Mouse (Mus musculus): ENCODE measurements around the gene Rps11.
"Not testable (repeated sequence)": the region's sequence is repeated elsewhere in the genome, so short reads cannot be mapped to it uniquely, and the experiment has no call there.

The Rps11 gene

DNA sequence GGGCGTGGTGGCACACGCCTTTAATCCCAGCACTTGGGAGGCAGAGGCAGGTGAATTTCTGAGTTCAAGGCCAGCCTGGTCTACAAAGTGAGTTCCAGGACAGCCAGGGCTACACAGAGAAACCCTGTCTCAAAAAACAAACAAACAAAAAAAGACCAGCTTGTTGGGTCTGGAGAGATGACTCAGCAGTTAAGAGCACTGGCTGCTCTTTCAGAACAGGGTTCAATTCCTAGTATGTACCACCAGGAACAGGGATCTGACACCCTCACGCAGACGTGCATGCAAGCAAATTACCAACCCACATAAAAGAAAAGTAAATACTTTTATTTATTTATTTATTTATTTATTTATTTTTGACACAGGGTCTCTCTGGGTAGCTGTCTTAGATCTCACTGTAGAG is 14.2 kb downstream of the Rps11 start:
- DNase-seq (ENCODE audit: low spot score in 2 of 2), result not testable (repeated sequence)

GRCm38 (mm10) chr7:45107052-45107645 is 17.1 kb downstream of the Rps11 start:
- DNase-seq (ENCODE audit: low spot score in 2 of 2), result no peak

DNA sequence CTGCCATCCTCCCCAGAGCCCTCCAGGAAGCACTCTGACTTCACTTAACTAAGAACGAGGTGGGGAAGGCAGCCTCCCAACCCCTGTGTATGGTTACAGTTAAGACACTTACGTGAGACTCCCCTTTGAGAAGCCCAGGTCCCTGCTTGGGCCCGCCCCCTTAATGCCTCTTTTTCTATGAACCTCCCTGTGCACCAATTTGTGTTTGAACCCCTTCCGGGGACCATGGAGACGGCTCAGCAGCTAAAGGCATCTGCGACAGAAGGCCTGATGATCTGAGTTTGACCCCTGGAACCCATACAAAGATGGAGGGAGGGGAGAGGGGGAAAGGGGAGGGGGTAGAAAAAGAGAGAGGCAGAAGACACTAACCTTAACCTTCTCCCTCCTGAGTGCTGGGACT is 17.8 kb downstream of the Rps11 start:
- no peak for DNase-seq (ENCODE audit: low spot score in 2 of 2)

- DNase-seq (ENCODE audit: low spot score in 2 of 2), result no peak
Measured at GRCm38 (mm10) chr7:45105491-45105890, 18.7 kb downstream of the Rps11 start.

- DNase-seq (ENCODE audit: low spot score in 2 of 2), result no peak
Measured at GRCm38 (mm10) chr7:45104941-45105340, 19.3 kb downstream of the Rps11 start.

DNA sequence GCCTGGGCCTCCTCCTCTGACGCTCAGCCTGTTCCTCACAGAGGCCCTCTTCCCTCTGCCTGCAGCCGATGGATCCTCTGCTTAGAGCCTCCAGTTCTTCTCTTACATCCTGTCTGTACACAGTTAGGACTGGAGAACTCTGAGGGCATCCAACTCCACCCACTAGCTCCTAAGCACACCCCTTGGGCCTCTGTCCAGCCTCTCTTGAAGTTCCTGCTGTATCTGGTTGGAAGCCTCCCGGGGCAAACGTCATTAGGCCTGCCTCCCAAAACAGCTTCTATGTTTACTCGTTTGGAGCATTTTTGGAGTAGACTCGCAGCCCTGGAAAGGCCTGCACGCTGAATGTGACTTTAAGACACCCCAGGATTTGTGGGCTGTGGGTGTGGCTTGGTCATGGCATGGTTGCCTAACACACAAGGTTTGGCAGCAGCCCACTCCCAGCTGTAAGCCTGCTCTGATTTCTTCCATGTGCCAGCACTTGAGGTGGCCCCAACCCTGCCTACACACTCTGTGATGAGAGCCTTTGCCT is 20.5 kb downstream of the Rps11 start, which contains the start of gene Fcgrt:
Fcgrt (minus strand) TSS at position 200 of the 529 bp plus-strand sequence.
- DNase-seq (ENCODE audit: low spot score in 2 of 2), result peak; percentile 86 to 94

DNA sequence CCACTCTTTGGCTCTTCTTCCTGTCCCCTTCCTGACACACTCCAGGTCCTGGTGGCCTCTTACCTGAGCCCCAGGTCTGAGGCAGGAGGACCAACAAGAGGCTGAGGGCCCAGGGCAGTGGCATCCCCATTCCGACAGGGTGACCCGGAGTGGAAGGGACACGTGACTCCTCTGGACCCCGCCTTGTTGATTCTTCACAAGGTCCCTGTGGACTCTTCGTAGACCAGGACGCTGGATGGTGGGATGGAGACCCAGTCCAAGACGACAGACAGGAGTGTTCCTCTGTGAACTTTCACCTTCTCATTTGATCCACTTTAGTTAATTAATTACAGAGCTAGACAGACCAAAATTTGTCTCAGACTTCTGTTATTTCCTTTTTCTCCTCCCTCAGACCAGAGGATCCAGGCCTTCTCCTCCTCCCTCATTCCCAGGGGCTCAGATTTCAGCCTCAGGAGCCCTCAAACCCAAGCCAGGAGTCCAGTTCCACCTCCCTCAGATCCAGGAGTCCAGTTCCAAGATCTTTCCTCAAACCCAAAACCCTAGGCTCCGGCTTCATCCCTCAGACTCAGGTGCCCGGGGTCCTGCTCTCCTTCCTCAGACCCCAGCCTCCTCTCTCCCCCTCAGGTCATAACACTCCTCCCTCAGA is 21.2 kb downstream of the Rps11 start:
- DNase-seq (ENCODE audit: low spot score in 2 of 2), result no peak

GRCm38 (mm10) chr7:45102441-45102840 is 21.8 kb downstream of the Rps11 start:
- DNase-seq (ENCODE audit: low spot score in 2 of 2), result no peak

DNA sequence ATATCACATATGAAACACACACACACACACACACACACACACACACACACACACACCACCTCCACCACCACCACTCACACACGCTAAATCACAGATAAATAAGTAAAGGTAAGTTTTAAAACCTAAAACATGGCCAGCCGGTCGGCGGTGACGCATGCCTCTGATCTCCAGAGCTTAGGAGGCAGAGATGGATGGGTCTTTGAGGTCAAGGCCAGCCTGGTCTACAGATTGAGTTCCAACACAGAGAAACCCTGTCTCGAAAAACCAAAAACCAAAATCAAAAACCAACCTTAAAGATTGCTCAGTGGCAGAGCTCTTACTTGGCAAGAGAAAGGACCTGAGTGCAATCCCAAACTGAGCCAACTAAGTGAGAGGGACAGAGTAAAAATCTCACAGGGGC is 24.2 kb downstream of the Rps11 start:
- DNase-seq (ENCODE audit: low spot score in 2 of 2), result no peak

- DNase-seq (ENCODE audit: low spot score in 2 of 2), result no peak
Measured at GRCm38 (mm10) chr7:45098541-45099240, 25.5 kb downstream of the Rps11 start.

GRCm38 (mm10) chr7:45097479-45097878 is 26.8 kb downstream of the Rps11 start:
- no peak for DNase-seq (ENCODE audit: low spot score in 2 of 2)

DNA sequence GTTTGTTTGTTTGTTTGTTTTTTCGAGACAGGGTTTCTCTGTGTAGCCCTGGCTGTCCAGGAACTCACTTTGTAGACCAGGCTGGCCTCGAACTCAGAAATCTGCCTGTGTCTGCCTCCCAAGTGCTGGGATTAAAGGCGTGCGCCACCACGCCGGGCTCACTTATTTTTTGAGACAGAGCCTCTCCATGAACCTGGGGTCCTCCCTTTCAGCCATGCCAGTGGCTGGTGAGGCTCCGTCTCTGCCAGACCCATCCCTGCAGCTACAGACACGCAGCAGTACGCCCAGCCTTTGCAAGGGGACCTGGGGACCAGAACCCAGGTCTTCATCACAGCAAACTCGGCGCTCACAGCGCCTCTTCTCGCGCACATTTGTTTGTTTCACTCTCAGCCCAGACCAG is 28.3 kb downstream of the Rps11 start:
- DNase-seq (ENCODE audit: low spot score in 2 of 2), result not testable (repeated sequence)

DNA sequence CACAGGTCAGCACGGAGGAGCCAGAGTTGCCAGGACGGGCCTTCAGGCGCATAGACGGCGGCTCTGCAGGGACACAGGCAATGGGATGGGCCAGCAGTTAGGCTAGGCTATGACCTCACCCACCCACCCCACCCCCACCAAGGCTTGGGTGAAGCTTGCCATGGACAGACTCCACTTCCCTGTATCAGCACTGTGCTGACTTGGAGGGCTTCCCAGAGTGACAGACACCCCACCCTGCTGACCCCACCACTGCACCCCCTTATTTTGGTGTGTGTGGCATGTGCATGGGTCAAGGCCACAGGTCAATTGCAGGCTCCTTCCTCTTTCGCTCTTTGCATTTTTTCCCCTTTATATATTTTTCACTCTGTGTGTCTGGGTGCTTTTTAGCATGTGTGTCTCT is 28.9 kb downstream of the Rps11 start:
- no peak for DNase-seq (ENCODE audit: low spot score in 2 of 2)

GRCm38 (mm10) chr7:45094121-45094520 is 30.1 kb downstream of the Rps11 start:
- no peak for DNase-seq (ENCODE audit: low spot score in 2 of 2)

- no peak for DNase-seq (ENCODE audit: low spot score in 2 of 2)
Measured at GRCm38 (mm10) chr7:45093516-45093905, 30.7 kb downstream of the Rps11 start.

DNA sequence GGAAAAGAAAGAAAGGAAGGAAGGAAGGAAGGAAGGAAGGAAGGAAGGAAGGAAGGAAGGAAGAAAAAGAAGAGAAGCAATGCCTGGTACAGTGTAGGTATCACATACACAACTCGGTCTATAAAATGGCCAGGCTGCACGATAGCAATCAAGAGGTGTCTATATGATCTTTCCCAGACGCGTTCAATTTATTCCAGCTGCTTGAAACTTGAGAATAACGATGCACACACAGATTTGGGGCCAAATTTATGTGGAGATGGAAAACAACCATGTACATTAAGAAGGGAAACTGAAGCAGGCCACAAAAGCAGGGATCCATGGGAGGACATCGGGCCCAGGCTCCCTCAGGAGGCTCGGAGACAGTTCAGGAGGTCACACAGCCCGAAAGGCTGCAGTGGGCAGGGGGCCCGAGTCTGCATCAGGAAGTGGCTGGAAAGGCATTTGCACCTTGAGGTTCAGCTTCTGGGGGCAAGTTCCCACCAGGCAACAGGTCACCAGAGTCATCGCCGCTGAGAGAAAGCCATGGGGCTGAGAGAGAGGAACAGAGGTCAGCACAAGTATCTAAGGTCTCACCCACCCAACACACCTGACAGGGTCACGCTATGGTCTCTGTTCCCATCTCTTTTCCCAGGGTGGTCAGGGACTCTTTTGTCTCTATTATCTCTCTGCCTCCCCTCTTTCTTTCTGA is 31.3 kb downstream of the Rps11 start:
- DNase-seq (ENCODE audit: low spot score in 2 of 2), result no peak

GRCm38 (mm10) chr7:45092048-45092447 is 32.2 kb downstream of the Rps11 start, which contains the start of gene Rcn3:
Gene Rcn3, minus strand, starts transcription at chr7:45092221.
- peak; percentile 63 to 86 for DNase-seq (ENCODE audit: low spot score in 2 of 2)

DNA sequence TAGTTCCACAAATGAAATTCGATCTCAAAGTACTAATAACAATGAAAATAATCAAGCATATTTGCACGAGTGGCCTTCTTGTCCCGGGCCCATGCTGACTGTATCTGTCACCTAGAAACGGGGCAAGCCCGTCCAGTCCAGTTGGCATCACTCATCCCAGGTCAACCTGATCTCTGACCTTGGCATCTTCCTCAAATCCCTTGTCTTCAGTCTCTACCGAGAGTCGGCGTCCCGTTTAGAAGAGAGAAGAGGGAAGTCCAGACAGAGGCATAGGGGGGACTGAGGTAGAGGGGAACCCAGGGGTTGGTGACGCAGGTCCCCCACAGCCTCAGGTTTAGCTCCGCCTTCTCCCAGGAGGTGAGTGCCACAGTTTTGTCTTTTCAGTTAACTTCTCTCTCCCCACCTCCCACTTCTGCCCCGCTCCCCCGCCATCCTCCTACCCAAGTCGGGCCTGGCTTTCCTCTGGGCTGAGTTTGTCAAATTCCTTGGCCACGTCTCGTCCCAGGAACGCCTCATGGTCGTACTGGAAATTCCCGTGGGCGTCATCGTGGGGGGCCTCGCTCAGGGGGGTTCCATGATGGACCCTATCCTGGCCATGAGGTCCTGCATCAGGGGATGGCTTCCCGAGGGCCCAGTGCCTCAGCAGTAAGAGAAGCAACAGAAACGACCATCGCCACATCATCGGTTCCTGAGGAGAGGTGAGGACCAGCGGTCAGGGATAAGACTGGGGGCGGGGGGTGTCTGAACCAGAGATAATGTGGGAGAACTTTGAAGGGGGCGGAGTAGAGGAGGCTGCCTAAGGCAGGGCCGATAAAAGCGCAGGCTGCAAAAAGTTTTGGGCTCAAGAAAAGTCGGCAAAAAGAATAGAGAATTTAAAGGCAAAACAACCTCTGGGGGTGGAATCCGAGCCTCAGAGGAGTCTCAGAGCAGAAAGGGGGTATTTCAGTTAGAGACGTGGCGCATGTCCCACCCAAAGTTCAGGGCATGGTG is 32.9 kb downstream of the Rps11 start:
- DNase-seq (ENCODE audit: low spot score in 2 of 2), result no peak

DNA sequence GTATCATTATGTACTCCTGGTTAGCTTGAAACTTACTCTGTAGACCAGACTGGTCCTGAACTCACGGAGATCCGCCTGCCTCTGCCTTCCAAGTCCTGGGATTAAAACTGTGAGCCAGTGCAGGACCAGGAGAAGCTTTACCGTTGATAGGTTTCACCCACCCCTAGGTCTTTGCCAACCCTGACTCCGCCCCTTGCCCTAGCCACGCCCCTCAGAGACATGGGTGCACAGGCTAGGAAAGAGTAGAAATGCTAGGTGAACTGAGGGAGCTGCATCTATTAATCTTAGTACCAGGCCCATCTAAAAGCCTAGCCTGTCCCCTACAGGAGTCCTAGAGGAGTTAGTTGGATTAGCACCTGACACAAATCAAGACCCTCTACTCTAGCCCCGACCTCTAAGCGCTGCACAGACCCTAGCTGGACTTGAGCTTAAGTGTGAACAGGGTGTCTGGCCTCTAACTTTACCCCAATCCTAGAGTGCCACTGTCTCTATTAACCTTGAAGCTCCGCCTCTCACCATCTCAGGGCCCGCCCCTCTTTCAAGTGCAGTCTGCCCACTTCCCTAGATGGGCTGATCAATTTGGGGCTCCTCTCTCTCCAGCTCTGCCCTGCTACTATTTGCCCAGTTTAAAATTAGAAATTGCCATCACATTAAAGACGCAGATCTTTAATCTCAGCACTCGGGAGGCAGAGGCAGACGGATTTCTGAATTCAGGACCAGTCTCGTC is 33.8 kb downstream of the Rps11 start:
- DNase-seq (ENCODE audit: low spot score in 2 of 2), result no peak

DNA sequence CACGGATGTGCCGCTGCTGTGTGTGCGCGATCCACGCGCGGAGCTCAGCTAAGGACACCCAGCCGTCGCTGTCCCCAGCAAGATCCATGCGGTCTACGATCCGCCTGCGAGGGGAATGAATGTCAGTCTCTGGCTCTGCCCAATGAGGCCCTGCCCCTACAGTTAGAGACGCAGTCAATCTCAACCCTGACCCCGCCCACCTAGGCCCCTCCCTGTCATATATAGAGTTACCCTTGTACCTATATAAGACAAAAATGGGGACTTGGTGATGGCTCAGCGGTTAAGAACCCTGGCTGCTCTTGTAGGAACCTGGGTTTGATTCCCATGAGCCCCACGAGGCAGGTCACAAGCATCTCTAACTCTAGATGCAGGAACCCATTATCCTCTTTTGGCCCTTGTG is 35.6 kb downstream of the Rps11 start:
- DNase-seq (ENCODE audit: low spot score in 2 of 2), result no peak

Measured in urinary bladder, postnatal 36 days (tissue).